Mouse (Mus musculus): ENCODE results near the gene Hnrnph3. TPM values are rescaled to one million over a fixed set of nuclear protein-coding genes. Genes with fewer than 3 reads are reported as not detected.
"Not testable (repeated sequence)": the region's sequence is repeated elsewhere in the genome, so short reads cannot be mapped to it uniquely, and the experiment has no call there.

The Hnrnph3 gene
- 77.9 and 95.4 TPM in 2 replicates for total RNA-seq (2017)

- peak; percentile 83 to 88 for ATAC-seq (replicated peaks in 1 of 2; ENCODE audit: insufficient read depth in 1 of 2, low FRiP score in 2 of 2, low TSS enrichment in 1 of 2, low read depth in 1 of 2, poor library complexity in 2 of 2, severe bottlenecking in 2 of 2)
These were observed at the start of gene Hnrnph3, which contains the start of gene Pbld2 for GRCm38 (mm10) chr10:63023749-63024579. TSS of gene Hnrnph3 (minus strand) at chr10:63024217. TSS of gene Pbld2 (plus strand) at chr10:63024315.

GRCm38 (mm10) chr10:63065988-63066387 lies 42.0 kb upstream of the Hnrnph3 start:
- peak; percentile 86 to 90 for ATAC-seq (replicated peaks in 1 of 2; ENCODE audit: insufficient read depth in 1 of 2, low FRiP score in 2 of 2, low TSS enrichment in 1 of 2, low read depth in 1 of 2, poor library complexity in 2 of 2, severe bottlenecking in 2 of 2)

GRCm38 (mm10) chr10:63065561-63065960 lies 41.5 kb upstream of the Hnrnph3 start:
- ATAC-seq (replicated peaks in 1 of 2; ENCODE audit: insufficient read depth in 1 of 2, low FRiP score in 2 of 2, low TSS enrichment in 1 of 2, low read depth in 1 of 2, poor library complexity in 2 of 2, severe bottlenecking in 2 of 2): no peak

DNA sequence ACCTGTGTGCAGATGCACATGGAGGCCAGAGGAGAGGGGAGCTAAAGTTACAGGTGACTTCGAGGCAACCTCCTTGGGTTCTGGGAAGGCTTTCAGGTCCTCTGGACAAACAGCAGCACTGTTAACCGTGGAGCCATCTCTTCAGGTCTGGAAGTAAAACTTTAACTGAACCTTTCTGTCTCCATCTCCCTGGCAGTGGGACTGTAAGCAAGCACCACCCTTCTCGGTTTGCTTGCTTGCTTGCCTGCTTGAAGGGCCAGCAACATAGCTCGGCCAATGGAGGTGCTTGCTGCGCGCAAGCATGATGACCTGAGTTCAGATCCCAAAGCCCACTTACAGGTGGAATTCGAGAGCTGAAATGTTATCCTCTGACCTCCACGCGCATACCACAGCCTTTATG lies 40.5 kb upstream of the Hnrnph3 start:
- ATAC-seq (replicated peaks in 1 of 2; ENCODE audit: insufficient read depth in 1 of 2, low FRiP score in 2 of 2, low TSS enrichment in 1 of 2, low read depth in 1 of 2, poor library complexity in 2 of 2, severe bottlenecking in 2 of 2): no peak

DNA sequence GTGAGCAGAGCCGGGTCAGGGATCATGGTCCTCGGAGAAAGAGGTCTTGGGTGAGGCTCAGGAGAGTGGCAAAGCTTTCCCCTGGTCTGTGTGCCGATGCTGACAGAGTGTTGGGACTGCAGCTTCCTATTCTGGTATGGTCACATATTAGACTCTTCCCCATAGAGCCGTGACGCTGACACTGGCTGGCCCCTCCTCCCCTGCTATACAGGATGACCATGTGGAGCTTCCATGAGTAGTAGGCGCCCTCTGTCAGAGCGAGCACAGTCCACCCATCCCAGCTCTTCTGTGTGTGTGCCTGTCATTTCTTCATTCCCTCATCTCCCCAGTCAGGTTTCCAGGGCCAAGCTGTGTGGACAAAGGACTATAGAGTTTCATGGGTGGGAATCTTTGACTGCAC lies 39.3 kb upstream of the Hnrnph3 start:
- no peak for ATAC-seq (replicated peaks in 1 of 2; ENCODE audit: insufficient read depth in 1 of 2, low FRiP score in 2 of 2, low TSS enrichment in 1 of 2, low read depth in 1 of 2, poor library complexity in 2 of 2, severe bottlenecking in 2 of 2)

- no peak for ATAC-seq (replicated peaks in 1 of 2; ENCODE audit: insufficient read depth in 1 of 2, low FRiP score in 2 of 2, low TSS enrichment in 1 of 2, low read depth in 1 of 2, poor library complexity in 2 of 2, severe bottlenecking in 2 of 2)
These were observed 38.7 kb upstream of the Hnrnph3 start for GRCm38 (mm10) chr10:63062696-63063095.

DNA sequence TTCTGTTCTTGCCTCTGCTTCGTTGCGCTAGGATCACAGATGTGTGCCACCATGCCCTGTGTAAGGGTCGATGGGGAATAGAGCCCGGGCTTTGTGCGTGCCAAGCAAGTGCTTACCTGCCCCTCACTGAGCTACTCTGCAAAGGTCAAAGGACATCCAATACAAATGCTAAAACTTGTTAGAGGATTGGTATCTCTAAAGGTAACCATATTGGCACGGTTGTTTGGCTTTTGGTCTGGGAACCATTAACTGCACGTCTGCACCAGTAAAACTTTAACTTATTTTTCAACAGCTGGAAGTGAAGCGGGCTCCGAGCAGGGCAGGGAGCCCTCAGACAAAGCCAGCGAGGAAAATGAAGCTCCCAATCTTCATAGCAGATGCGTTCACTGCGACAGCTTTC lies 37.2 kb upstream of the Hnrnph3 start:
- ATAC-seq (replicated peaks in 1 of 2; ENCODE audit: insufficient read depth in 1 of 2, low FRiP score in 2 of 2, low TSS enrichment in 1 of 2, low read depth in 1 of 2, poor library complexity in 2 of 2, severe bottlenecking in 2 of 2): no peak

DNA sequence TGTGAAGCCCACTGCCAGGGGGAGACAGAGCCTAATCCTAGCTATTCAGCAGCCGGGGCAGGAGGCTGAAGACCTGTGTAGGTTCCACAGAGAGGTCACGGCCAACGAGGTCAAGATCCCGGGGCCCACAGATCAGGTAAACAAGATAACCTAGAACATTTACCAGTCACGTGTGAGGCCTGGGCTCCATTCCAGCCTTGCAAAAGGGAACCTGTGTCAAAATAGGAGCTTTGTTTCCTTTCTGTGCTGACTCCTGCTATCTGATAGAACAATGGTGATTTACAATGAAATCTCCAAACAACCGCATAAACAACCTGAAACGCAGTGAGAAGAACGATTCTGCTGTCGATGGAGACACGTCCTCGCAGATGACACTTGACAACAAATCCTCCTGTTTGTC lies 36.4 kb upstream of the Hnrnph3 start:
- peak; percentile 17 to 44; a peak in 1 of 4 replicates for ATAC-seq (replicated peaks in 1 of 2; ENCODE audit: insufficient read depth in 1 of 2, low FRiP score in 2 of 2, low TSS enrichment in 1 of 2, low read depth in 1 of 2, poor library complexity in 2 of 2, severe bottlenecking in 2 of 2)

DNA sequence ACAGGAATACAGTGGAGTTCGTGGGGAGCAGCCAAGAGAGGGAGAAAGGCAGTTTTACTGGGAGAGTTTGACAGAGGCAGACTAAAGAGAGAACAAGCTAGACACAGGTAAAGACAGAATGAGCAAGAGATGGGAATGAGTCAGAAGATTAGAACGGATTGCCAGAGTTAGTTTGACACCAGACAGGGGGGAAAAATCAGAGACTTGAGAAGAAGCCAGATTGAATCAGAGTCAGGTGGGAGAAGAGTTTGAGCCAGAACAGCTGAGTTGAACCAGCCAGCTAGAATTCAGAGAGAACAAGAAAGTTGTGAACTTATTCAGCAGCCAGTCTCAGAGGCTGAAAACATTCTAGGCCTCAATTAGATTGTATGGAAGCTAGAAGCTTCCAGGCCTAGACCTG lies 35.8 kb upstream of the Hnrnph3 start, which contains the start of gene Pbld1:
Gene Pbld1, plus strand, starts transcription at position 301 of the 400 bp plus-strand sequence.
- ATAC-seq (replicated peaks in 1 of 2; ENCODE audit: insufficient read depth in 1 of 2, low FRiP score in 2 of 2, low TSS enrichment in 1 of 2, low read depth in 1 of 2, poor library complexity in 2 of 2, severe bottlenecking in 2 of 2): no peak

- ATAC-seq (replicated peaks in 1 of 2; ENCODE audit: insufficient read depth in 1 of 2, low FRiP score in 2 of 2, low TSS enrichment in 1 of 2, low read depth in 1 of 2, poor library complexity in 2 of 2, severe bottlenecking in 2 of 2): no peak
These were observed 33.1 kb upstream of the Hnrnph3 start for GRCm38 (mm10) chr10:63056966-63057750.

DNA sequence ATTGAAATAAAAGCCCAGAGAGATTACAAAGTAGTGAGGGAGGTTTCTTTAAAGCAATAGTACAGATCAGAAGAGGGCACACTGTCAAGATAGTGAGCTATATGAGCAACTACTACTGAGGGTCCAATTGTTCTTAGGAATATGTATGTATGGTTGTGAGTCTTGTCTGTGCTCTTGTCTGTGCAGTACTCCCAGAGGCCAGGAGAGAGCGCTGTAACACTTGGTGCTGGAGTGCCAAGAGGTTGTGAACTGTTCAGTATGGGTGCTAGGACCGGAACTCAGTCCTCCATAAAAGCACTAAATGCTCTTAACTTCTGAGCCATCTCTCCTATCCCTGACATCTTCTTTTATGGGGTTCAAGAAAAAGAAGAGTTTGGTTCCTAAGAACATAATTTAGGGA lies 30.6 kb upstream of the Hnrnph3 start:
- no peak for ATAC-seq (replicated peaks in 1 of 2; ENCODE audit: insufficient read depth in 1 of 2, low FRiP score in 2 of 2, low TSS enrichment in 1 of 2, low read depth in 1 of 2, poor library complexity in 2 of 2, severe bottlenecking in 2 of 2)

DNA sequence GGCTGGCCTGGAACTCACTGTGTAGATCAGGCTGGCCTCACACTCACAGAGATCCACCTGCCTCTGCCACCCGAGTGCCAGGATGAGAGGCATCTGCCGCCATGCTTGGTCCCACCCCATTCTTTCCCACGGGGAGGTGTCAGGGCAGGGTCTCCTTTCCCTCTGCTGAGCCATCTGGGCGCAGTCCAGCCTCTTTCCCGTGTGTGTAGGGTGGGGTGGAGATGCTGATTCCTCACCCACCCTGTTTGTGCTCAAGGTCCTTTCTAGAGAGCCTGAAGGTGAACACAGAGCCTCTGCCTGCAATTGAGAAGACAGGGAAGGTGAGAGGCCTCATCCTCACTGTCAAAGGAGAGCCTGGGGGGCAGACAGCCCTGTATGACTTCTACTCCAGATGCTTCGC lies 30.1 kb upstream of the Hnrnph3 start:
- not testable (repeated sequence) for ATAC-seq (replicated peaks in 1 of 2; ENCODE audit: insufficient read depth in 1 of 2, low FRiP score in 2 of 2, low TSS enrichment in 1 of 2, low read depth in 1 of 2, poor library complexity in 2 of 2, severe bottlenecking in 2 of 2)

DNA sequence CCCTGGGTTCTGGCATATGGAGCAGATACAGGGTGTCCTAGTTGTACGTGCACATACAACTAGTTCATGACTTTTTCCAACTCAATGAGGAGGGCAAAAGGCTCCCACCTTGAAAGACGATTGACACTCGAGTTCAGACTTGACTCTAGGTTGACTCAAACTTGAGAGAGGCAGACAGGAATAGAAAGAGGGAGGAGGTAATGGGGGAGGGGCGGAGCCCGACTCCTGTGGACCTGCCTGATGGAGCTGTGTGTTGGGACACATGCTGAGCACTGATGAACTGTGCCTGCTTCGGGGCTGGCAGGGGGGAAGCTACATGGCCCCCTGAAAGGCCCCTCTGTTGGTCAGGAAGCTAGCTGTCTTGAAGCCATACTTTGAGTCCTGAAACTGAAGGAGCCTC lies 29.0 kb upstream of the Hnrnph3 start:
- ATAC-seq (replicated peaks in 1 of 2; ENCODE audit: insufficient read depth in 1 of 2, low FRiP score in 2 of 2, low TSS enrichment in 1 of 2, low read depth in 1 of 2, poor library complexity in 2 of 2, severe bottlenecking in 2 of 2): no peak

DNA sequence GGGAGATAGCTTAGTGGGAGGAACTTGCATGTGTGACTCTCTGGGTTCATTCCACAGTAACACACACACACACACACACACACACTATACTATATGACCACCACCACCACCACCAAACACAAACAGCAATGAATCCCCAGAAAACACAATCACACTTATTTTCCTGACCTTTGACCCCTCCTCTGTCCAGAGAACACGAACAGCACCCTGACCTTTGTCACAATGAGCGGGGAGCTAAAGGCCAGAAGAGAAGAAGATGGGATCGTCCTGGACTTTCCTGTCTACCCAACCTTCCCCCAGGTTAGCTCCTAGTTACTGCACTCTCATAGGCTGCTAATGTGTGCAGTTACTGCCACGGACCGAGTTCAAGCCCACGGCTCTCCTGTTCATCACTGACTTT lies 28.0 kb upstream of the Hnrnph3 start:
- ATAC-seq (replicated peaks in 1 of 2; ENCODE audit: insufficient read depth in 1 of 2, low FRiP score in 2 of 2, low TSS enrichment in 1 of 2, low read depth in 1 of 2, poor library complexity in 2 of 2, severe bottlenecking in 2 of 2): no peak

DNA sequence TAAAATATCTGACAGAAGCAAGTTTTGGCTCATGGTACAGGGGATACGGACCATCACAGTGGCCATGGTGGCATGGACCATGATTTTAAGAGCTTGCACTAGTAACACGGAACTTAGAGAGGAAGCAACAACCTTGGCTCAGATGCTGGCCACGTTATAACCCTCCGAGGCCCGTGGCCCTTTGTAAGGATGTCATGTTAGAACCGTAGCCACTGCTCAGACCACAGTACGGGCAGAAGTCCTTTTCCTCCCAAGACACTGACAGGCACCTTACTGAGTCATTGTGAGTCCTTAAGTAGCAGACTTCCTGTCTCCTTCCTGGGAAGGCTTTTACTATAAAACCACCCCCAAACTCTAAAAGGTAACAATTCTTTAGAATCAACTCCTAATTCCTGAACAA lies 27.2 kb upstream of the Hnrnph3 start:
- peak; percentile 56 to 73; a peak in 3 of 4 replicates for ATAC-seq (replicated peaks in 1 of 2; ENCODE audit: insufficient read depth in 1 of 2, low FRiP score in 2 of 2, low TSS enrichment in 1 of 2, low read depth in 1 of 2, poor library complexity in 2 of 2, severe bottlenecking in 2 of 2)

GRCm38 (mm10) chr10:63049106-63049505 lies 25.1 kb upstream of the Hnrnph3 start:
- ATAC-seq (replicated peaks in 1 of 2; ENCODE audit: insufficient read depth in 1 of 2, low FRiP score in 2 of 2, low TSS enrichment in 1 of 2, low read depth in 1 of 2, poor library complexity in 2 of 2, severe bottlenecking in 2 of 2): no peak

DNA sequence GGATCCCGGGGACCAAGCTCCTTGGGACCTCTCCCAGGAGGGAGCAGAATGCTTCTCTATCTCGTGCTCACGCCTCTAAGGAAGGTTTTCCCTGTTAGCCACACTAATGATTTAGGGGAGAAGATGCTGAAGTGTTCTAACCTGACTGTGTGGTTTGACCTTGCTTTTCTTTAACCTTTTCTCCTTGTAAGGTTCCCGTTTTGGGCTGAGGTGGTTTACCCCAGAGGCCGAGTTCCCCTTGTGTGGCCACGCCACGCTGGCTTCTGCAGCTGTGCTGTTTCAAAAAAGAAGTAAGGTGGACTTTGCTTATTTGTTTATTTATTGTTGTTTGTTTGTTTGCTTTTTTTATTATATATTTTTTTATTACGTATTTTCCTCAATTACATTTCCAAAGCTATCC lies 23.7 kb upstream of the Hnrnph3 start:
- ATAC-seq (replicated peaks in 1 of 2; ENCODE audit: insufficient read depth in 1 of 2, low FRiP score in 2 of 2, low TSS enrichment in 1 of 2, low read depth in 1 of 2, poor library complexity in 2 of 2, severe bottlenecking in 2 of 2): peak; percentile 51 to 76; a peak in 3 of 4 replicates

DNA sequence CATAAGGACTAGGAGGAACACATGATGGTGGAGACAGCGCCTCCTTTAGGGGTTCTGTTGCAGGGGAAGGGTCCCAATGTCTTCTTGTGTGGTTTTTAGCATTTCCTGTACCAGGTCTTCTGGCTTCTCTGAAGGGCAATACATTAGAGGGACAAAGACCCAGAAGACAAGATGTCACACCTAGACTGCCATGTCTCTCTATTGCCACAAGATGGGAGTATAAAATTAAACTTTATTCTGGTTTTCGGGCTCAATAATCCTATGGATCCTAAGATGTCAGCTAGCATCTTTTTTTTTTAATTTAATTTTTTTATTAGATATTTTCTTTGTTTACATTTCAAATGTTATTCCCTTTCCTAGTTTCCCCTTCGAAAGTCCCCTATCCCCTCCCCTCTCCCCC lies 19.1 kb upstream of the Hnrnph3 start:
- peak in 1 of 2 experiments; percentile 29; a peak in 1 of 4 replicates for ATAC-seq (replicated peaks in 1 of 2; ENCODE audit: insufficient read depth in 1 of 2, low FRiP score in 2 of 2, low TSS enrichment in 1 of 2, low read depth in 1 of 2, poor library complexity in 2 of 2, severe bottlenecking in 2 of 2)

Measured in hematopoietic stem cell, adult 5-6 weeks (primary cell).